Mouse (Mus musculus): Measurements from ENCODE around the gene Phkg2. TPM values are rescaled to one million over a fixed set of nuclear protein-coding genes. Genes with fewer than 3 reads are reported as not detected.

Gene Phkg2
- polyA plus RNA-seq, 1 experiment from 2014 or later = 37.7 TPM

DNA sequence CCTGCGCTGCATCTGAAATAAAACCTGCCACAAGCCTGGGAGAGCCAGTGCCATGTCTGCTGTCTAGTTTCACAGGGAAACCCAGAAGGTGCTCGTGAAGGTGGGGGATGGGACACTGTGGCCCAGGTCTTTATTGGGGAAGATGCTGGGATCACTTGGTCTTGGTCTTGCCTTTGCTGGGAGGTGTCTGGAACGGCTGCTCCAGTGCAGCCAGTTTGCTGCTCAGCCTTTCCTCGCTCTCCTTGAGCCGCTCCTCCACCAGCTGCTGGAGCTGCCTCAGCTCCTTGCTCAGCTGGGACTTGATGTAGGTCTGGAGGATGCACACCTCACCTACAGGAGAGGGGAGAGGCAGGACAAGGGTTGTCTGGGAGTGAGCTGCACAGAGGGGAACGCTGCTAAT lies 10.1 kb downstream of the Phkg2 start:
- Histone ChIP-seq H3K9ac (ENCODE audit: low read depth, low read length) (no peak overlapping the region), H3K27me3 (replicated peaks; ENCODE audit: control insufficient read depth, insufficient read depth, low read length) (no peaks in the 10 kb centered on the region), H3K4me2 (ENCODE audit: low read depth, low read length) (no peak overlapping the region), H3K9me3 (ENCODE audit: control insufficient read depth, low read length) (no peaks in the 10 kb centered on the region), H3K4me1 (ENCODE audit: control insufficient read depth, insufficient read depth, low read length) (peaks cover 7% of the 10 kb centered on the region), H3K4me3 (ENCODE audit: low read length) (no peak overlapping the region), H3K27ac (ENCODE audit: low read length) (no peak overlapping the region), H3K36me3 (ENCODE audit: control insufficient read depth, insufficient read depth, low read length) (peaks cover 11% of the 10 kb centered on the region; the same call in 1 of the 2 replicates)
- ATAC-seq = no peak
- WGBS = 92% methylated on average over 6 of the region's 6 CpGs

DNA sequence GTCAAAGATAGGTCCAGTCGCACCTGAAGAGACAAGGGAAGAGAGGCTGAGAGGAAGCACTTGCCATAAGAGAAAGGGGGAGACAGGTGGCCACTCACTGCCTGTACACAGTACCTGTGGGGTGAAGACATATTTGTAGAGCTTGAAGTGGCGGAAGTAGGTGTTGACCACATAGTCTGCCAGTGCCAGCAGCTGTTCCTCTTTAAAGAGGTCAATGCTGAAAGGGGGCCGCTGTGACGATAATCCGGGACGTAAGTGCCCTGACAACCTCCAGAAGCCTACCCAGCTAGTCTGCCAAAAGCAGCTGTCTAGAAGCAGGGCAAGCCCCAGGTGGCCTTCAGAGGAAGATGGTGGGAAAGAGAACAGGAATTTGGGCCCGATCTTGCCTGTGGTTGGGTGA lies 11.9 kb downstream of the Phkg2 start:
- H3K4me3 ChIP-seq (ENCODE audit: low read length) = no peak overlapping the region
- peaks cover 11% of the 10 kb centered on the region; the same call in 1 of the 2 replicates for H3K36me3 ChIP-seq (ENCODE audit: control insufficient read depth, insufficient read depth, low read length)
- peaks cover 14% of the 10 kb centered on the region for H3K4me1 ChIP-seq (ENCODE audit: control insufficient read depth, insufficient read depth, low read length)
- no peak overlapping the region for H3K27ac ChIP-seq (ENCODE audit: low read length)
- WGBS = 92% methylated on average over 7 of the region's 7 CpGs
- H3K9ac ChIP-seq (ENCODE audit: low read depth, low read length) = no peak overlapping the region
- no peak overlapping the region for H3K4me2 ChIP-seq (ENCODE audit: low read depth, low read length)
- no peaks in the 10 kb centered on the region for H3K9me3 ChIP-seq (ENCODE audit: control insufficient read depth, low read length)
- ATAC-seq = no peak
- H3K27me3 ChIP-seq (replicated peaks; ENCODE audit: control insufficient read depth, insufficient read depth, low read length) = no peaks in the 10 kb centered on the region

DNA sequence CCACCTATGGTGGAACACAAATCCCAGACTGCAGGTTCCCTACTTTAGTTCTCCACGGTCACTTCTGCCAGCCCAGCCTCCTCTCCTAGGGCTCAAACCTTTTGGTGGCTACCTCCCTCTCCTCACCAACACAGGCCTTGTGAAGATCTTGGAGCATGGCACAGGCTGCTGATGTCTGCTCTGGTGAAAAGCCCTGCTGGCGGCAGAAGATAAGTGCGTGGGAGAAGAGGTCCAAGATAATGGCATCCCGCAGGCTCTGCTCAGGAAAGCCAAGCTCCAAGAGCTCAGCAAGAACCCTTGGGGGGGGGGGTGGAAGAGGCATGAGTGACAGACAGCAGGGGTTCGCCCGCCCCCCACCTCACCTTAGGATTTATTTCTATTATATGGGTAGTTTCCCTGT lies 13.0 kb downstream of the Phkg2 start:
- H3K4me3 ChIP-seq (ENCODE audit: low read length) = no peak overlapping the region
- H3K9ac ChIP-seq (ENCODE audit: low read depth, low read length) = no peak overlapping the region
- H3K9me3 ChIP-seq (ENCODE audit: control insufficient read depth, low read length) = no peaks in the 10 kb centered on the region
- H3K4me2 ChIP-seq (ENCODE audit: low read depth, low read length) = no peak overlapping the region
- peaks cover 14% of the 10 kb centered on the region for H3K4me1 ChIP-seq (ENCODE audit: control insufficient read depth, insufficient read depth, low read length)
- H3K27me3 ChIP-seq (replicated peaks; ENCODE audit: control insufficient read depth, insufficient read depth, low read length) = no peaks in the 10 kb centered on the region
- WGBS = 92% methylated on average over 6 of the region's 6 CpGs
- H3K27ac ChIP-seq (ENCODE audit: low read length) = no peak overlapping the region
- H3K36me3 ChIP-seq (ENCODE audit: control insufficient read depth, insufficient read depth, low read length) = peaks cover 17% of the 10 kb centered on the region
- ATAC-seq = no peak

DNA sequence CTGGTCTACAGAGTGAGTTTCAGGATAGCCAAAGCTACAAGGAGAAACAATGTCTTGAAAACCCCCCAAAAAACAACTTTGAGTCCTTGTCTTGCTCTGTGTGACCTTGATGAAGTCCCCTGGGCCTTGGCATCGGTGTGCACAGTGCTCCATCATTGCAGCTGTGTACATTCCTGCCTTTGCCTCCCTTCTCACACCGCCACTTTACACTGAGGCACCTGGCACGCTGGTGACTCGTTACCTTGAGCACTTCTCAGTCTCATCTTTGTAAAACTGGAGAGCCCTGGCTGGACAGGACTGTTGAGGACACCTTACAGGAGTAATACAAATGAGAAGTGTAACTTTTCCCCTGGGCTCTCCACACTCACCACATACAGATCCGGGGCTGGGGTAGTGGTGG lies 14.1 kb downstream of the Phkg2 start:
- H3K27ac ChIP-seq (ENCODE audit: low read length) = no peak overlapping the region

DNA sequence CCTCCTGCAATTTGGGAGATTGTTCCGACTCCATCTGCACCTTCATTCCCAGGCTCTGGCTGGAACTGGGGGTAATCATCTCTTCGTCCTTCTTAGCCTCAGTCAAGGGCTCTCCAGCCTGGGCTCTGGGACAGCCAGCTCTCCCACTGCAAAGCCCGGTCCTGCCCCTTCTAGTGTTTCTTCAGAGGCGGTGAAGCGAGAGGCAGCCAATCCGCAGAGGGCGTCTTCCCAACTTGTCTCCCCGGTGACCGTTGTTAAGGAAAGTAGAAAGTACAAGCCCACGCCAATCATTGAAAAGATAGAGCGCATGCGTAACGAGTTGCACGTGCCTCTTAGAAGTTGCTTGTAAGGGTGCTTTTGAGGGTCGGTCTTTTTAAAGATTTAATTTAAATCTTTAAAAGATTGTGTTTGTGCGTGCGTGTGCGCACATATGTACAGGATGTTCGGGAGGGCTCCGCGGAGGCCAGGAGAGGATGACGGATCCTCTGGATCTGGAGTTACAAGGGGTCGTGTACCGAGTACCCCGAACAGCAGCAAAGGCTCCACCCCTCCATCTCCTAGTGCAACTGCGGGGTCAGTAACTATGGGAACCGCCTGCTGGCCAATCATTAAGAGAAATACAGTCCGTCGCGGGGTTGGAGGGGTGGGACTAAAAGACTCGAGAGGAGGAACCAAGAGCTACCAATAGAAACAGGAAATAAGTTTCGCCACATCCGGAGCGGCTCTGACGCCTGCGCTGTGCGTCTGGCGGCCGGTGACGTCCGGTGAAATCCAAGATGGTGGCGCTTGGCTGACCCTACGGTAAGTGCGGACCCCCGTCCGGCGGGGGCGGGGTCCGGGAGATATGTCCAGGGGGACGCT lies 15.1 kb downstream of the Phkg2 start, which contains the start of the genes Ccdc189 and Rnf40:
Ccdc189 (minus strand) TSS at position 585 of the 861 bp plus-strand sequence.
Rnf40 (plus strand) TSS at position 757 of the 861 bp plus-strand sequence.
- Histone ChIP-seq H3K4me2 (ENCODE audit: low read depth, low read length) (peak within 1 kb of the TSS; percentile 97), H3K4me3 (ENCODE audit: low read length) (peak within 1 kb of the TSS; percentile 92), H3K4me1 (ENCODE audit: control insufficient read depth, insufficient read depth, low read length) (peaks cover 14% of the 10 kb centered on the region), H3K36me3 (ENCODE audit: control insufficient read depth, insufficient read depth, low read length) (peaks cover 18% of the 10 kb centered on the region), H3K9me3 (ENCODE audit: control insufficient read depth, low read length) (no peaks in the 10 kb centered on the region), H3K27ac (ENCODE audit: low read length) (peak within 1 kb of the TSS; percentile 61), H3K9ac (ENCODE audit: low read depth, low read length) (peak within 1 kb of the TSS; percentile 91), H3K27me3 (replicated peaks; ENCODE audit: control insufficient read depth, insufficient read depth, low read length) (no peaks in the 10 kb centered on the region)
- ATAC-seq = peak; percentile 99
- under 1% methylated on average over 50 of the region's 50 CpGs for WGBS

More for the DNA sequence above, 14.1 kb downstream of the Phkg2 start:
- WGBS = 58% methylated on average over 5 of the region's 5 CpGs
- Histone ChIP-seq H3K9me3 (ENCODE audit: control insufficient read depth, low read length) (no peaks in the 10 kb centered on the region), H3K4me1 (ENCODE audit: control insufficient read depth, insufficient read depth, low read length) (peaks cover 14% of the 10 kb centered on the region), H3K9ac (ENCODE audit: low read depth, low read length) (peak overlapping the region; percentile 64; the same call in 1 of the 2 replicates), H3K4me3 (ENCODE audit: low read length) (peak overlapping the region; percentile 92; the same call in 1 of the 2 replicates), H3K4me2 (ENCODE audit: low read depth, low read length) (peak overlapping the region; percentile 97), H3K36me3 (ENCODE audit: control insufficient read depth, insufficient read depth, low read length) (peaks cover 23% of the 10 kb centered on the region), H3K27me3 (replicated peaks; ENCODE audit: control insufficient read depth, insufficient read depth, low read length) (no peaks in the 10 kb centered on the region)
- no peak for ATAC-seq

DNA sequence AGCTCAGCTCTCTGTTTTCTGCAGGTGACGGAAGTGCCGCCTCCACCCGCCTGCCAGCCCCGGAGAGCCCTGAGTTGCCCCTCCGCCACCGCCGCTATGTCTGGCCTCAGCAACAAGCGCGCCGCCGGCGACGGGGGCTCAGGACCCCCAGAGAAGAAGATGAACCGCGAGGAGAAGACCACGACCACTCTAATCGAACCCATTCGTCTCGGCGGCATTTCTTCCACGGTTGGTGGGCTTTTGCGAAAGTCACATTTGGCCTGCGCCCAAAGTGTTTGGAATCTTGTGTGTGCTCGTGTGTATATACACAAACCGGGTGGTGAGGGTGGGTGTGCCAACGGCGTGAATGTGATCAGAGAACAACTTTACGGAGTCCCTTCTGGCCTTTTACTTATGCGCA lies 15.8 kb downstream of the Phkg2 start:
- Histone ChIP-seq H3K4me1 (ENCODE audit: control insufficient read depth, insufficient read depth, low read length) (peaks cover 14% of the 10 kb centered on the region), H3K27ac (ENCODE audit: low read length) (peak overlapping the region; percentile 17; the same call in 1 of the 2 replicates), H3K4me3 (ENCODE audit: low read length) (peak overlapping the region; percentile 92), H3K9me3 (ENCODE audit: control insufficient read depth, low read length) (no peaks in the 10 kb centered on the region), H3K4me2 (ENCODE audit: low read depth, low read length) (peak overlapping the region; percentile 75), H3K36me3 (ENCODE audit: control insufficient read depth, insufficient read depth, low read length) (peaks cover 22% of the 10 kb centered on the region), H3K9ac (ENCODE audit: low read depth, low read length) (peak overlapping the region; percentile 91), H3K27me3 (replicated peaks; ENCODE audit: control insufficient read depth, insufficient read depth, low read length) (no peaks in the 10 kb centered on the region)
- ATAC-seq = peak; percentile 47; the same call in 1 of the 2 replicates
- WGBS = 3% methylated on average over 29 of the region's 29 CpGs

DNA sequence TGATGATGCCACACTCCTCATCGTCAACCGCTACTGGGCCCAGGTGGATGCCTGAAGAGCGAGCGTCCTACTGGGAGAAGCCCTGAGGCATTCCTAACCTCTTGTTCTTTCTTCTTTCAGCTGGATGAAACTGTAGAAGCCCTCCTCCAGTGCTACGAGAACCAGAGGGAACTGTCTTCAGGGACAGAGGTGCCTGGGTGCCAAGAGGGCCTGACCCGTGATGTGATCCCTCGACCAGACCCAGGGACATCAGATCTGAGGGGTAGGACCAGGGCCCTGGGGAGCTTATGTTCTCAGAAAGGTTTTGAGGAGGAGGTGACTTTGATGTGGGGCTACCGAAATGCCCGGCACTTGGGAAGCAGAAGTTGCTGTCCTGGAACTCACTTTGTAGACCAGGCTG lies 16.5 kb downstream of the Phkg2 start:
- peak overlapping the region; percentile 91 for H3K9ac ChIP-seq (ENCODE audit: low read depth, low read length)
- H3K9me3 ChIP-seq (ENCODE audit: control insufficient read depth, low read length) = no peaks in the 10 kb centered on the region
- H3K4me1 ChIP-seq (ENCODE audit: control insufficient read depth, insufficient read depth, low read length) = peaks cover 14% of the 10 kb centered on the region
- no peaks in the 10 kb centered on the region for H3K27me3 ChIP-seq (replicated peaks; ENCODE audit: control insufficient read depth, insufficient read depth, low read length)
- 90% methylated on average over 9 of the region's 9 CpGs for WGBS
- H3K27ac ChIP-seq (ENCODE audit: low read length) = no peak overlapping the region
- H3K36me3 ChIP-seq (ENCODE audit: control insufficient read depth, insufficient read depth, low read length) = peaks cover 26% of the 10 kb centered on the region
- H3K4me2 ChIP-seq (ENCODE audit: low read depth, low read length) = peak overlapping the region; percentile 75
- peak overlapping the region; percentile 92; the same call in 1 of the 2 replicates for H3K4me3 ChIP-seq (ENCODE audit: low read length)
- ATAC-seq = no peak

DNA sequence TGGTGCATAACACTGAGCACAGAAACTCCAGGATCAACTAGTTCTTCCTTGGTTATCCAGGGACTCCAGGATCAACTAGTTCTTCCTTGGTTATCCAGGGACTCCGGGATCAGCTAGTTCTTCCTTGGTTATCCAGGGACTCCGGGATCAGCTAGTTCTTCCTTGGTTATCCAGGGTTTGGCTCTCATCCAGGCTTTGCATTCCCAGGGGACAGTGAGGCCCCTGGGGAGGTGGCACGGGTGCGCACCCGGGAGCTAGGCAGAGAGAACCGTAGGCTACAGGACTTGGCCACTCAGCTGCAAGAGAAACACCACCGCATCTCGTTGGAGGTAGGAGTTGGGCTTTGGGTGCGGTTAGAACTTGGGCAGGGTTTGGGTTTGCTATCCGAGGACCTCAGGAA lies 18.0 kb downstream of the Phkg2 start:
- no peak for ATAC-seq
- H3K4me3 ChIP-seq (ENCODE audit: low read length) = no peak overlapping the region
- no peak overlapping the region for H3K4me2 ChIP-seq (ENCODE audit: low read depth, low read length)
- H3K9me3 ChIP-seq (ENCODE audit: control insufficient read depth, low read length) = no peaks in the 10 kb centered on the region
- H3K27ac ChIP-seq (ENCODE audit: low read length) = no peak overlapping the region
- peaks cover 14% of the 10 kb centered on the region for H3K4me1 ChIP-seq (ENCODE audit: control insufficient read depth, insufficient read depth, low read length)
- peaks cover 40% of the 10 kb centered on the region for H3K36me3 ChIP-seq (ENCODE audit: control insufficient read depth, insufficient read depth, low read length)
- H3K27me3 ChIP-seq (replicated peaks; ENCODE audit: control insufficient read depth, insufficient read depth, low read length) = no peaks in the 10 kb centered on the region
- no peak overlapping the region for H3K9ac ChIP-seq (ENCODE audit: low read depth, low read length)
- 89% methylated on average over 10 of the region's 10 CpGs for WGBS

DNA sequence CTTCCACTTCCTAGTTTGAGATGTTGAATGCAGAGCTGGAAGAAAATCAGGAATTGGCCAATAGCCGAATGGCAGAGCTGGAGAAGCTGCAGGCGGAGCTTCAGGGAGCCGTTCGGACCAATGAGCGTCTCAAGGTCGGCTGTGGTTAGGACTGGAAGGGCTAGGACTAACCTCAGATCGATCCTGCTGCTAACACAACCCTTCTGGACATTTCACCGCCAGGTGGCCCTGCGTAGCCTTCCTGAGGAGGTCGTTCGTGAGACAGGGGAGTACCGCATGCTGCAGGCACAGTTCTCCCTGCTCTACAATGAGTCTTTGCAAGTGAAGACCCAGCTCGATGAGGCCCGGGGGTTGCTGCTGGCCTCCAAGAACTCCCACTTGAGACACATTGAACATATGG lies 19.4 kb downstream of the Phkg2 start:
- peaks cover 52% of the 10 kb centered on the region for H3K36me3 ChIP-seq (ENCODE audit: control insufficient read depth, insufficient read depth, low read length)
- H3K4me3 ChIP-seq (ENCODE audit: low read length) = no peak overlapping the region
- no peak overlapping the region for H3K27ac ChIP-seq (ENCODE audit: low read length)
- H3K9me3 ChIP-seq (ENCODE audit: control insufficient read depth, low read length) = no peaks in the 10 kb centered on the region
- no peak overlapping the region for H3K9ac ChIP-seq (ENCODE audit: low read depth, low read length)
- no peak for ATAC-seq
- H3K27me3 ChIP-seq (replicated peaks; ENCODE audit: control insufficient read depth, insufficient read depth, low read length) = no peaks in the 10 kb centered on the region
- WGBS = 82% methylated on average over 14 of the region's 14 CpGs
- peaks cover 10% of the 10 kb centered on the region for H3K4me1 ChIP-seq (ENCODE audit: control insufficient read depth, insufficient read depth, low read length)
- H3K4me2 ChIP-seq (ENCODE audit: low read depth, low read length) = no peak overlapping the region
